Mouse (Mus musculus) liver, postnatal 0 days (tissue): ENCODE data around the gene Camta1. TPM values are rescaled to one million over a fixed set of nuclear protein-coding genes. Genes with fewer than 3 reads are reported as not detected.

Source experiments
- ATAC-seq: fragments of 200-750 bp; cut with Nextera tagmentation; 2 replicates; pipeline ENCODE4 v1.8.0; 2017; ENCODE audit warnings: mild to moderate bottlenecking, moderate library complexity
- DNase-seq: peaks from one replicate; pipeline ENCODE4 v3.0.0-alpha.2; 2016
- H3K27ac ChIP-seq: fragments of 300-500 bp; sonication (generic); 2 replicates; pipeline ENCODE4 v1.5.1; 2014; ENCODE audit warnings: antibody characterized with exemption, moderate library complexity, mild to moderate bottlenecking, low read depth
- H3K27me3 ChIP-seq: fragments of 300-500 bp; sonication (generic); 2 replicates; pipeline ENCODE4 v1.6.1; 2014; ENCODE audit warnings: low read length, control low read depth, mixed read lengths; ENCODE audit not compliant: insufficient read depth
- H3K36me3 ChIP-seq: fragments of 300-500 bp; sonication (generic); replicated peaks from 2 replicates; pipeline ENCODE4 v1.6.1; 2014; ENCODE audit warnings: mild to moderate bottlenecking, control low read depth, low read length, moderate library complexity, mixed read lengths; ENCODE audit not compliant: insufficient read depth
- H3K4me1 ChIP-seq: fragments of 300-500 bp; sonication (generic); 2 replicates; pipeline ENCODE4 v1.6.1; 2014; ENCODE audit warnings: antibody characterized with exemption, mild to moderate bottlenecking, control low read depth; ENCODE audit not compliant: insufficient read depth
- H3K4me2 ChIP-seq: fragments of 300-500 bp; sonication (generic); 2 replicates; pipeline ENCODE4 v1.6.1; 2014; ENCODE audit warnings: low read depth, mild to moderate bottlenecking, low read length, moderate library complexity, mixed read lengths
- H3K4me3 ChIP-seq: fragments of 300-500 bp; sonication (generic); 2 replicates; pipeline ENCODE4 v1.5.1; 2014; ENCODE audit warnings: low read depth, low read length
- H3K9ac ChIP-seq: fragments of 300-500 bp; sonication (generic); replicated peaks from 2 replicates; pipeline ENCODE4 v1.6.1; 2014; ENCODE audit warnings: mild to moderate bottlenecking, moderate library complexity
- H3K9me3 ChIP-seq: fragments of 300-500 bp; sonication (generic); 2 replicates; pipeline ENCODE4 v1.6.1; 2016; ENCODE audit warnings: mild to moderate bottlenecking, control low read depth, low read length, mixed read lengths
- CTCF ChIP-seq: sonication (generic); IDR thresholded peaks from 2 replicates; pipeline ENCODE4 v1.5.1; 2016; ENCODE audit warnings: antibody characterized with exemption, low read depth
- EP300 ChIP-seq: IDR thresholded peaks from 2 replicates; pipeline ENCODE4 v1.6.1; 2016; ENCODE audit warnings: antibody characterized with exemption, low read depth, mild to moderate bottlenecking
- WGBS: fragments of 180-500 bp; shearing (Covaris S2); extraction: QIAGEN DNeasy Blood & Tissue Kit; methylation state at CpG from one replicate; pipeline ENCODE4 v1.1.7; 2014; ENCODE audit not compliant: insufficient replicate concordance; 5-methylcytosine and 5-hydroxymethylcytosine counted together
- polyA plus RNA-seq: library from polyadenylated mRNA; unstranded; fragments of >200 nt; fragmentation: Nextera tagmentation; extraction: Ambion mirVana; gene quantifications from 2 replicates; pipeline ENCODE4 v1.2.1, GENCODE M21; 2015

The Camta1 gene
- polyA plus RNA-seq, 1 experiment from 2014 or later = 48.3 TPM

DNA sequence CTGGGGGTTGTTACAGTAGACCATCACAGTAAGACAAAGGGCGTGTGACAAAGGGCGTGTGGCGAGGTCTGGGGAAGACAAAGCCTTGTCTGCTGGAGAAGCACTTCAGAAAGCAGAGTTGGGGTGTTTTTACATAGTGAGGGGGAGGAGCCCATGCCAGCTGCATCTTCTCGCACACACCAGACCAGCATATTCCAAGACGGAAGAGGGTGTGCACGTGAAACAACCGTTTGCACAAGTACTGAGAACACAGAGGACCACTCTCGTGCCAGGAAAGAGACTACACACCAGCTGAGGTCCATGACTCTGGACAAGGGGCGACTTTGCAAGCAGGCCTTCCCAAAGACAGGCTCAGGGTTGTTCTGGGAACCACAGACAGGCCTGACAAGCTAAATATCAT lies 306.2 kb downstream of the Camta1 start:
- H3K4me3 ChIP-seq = no peak overlapping the region
- no peak overlapping the region for H3K9ac ChIP-seq
- DNase-seq = no peak
- H3K4me2 ChIP-seq = no peak overlapping the region
- H3K27ac ChIP-seq = no peak overlapping the region
- H3K9me3 ChIP-seq = no peaks in the 10 kb centered on the region
- H3K36me3 ChIP-seq = no peaks in the 10 kb centered on the region
- TF ChIP-seq EP300 (no peak), CTCF (no peak)
- WGBS = 74% methylated on average over 9 of the region's 9 CpGs
- ATAC-seq = no peak
- H3K27me3 ChIP-seq = no peaks in the 10 kb centered on the region
- no peaks in the 10 kb centered on the region for H3K4me1 ChIP-seq

DNA sequence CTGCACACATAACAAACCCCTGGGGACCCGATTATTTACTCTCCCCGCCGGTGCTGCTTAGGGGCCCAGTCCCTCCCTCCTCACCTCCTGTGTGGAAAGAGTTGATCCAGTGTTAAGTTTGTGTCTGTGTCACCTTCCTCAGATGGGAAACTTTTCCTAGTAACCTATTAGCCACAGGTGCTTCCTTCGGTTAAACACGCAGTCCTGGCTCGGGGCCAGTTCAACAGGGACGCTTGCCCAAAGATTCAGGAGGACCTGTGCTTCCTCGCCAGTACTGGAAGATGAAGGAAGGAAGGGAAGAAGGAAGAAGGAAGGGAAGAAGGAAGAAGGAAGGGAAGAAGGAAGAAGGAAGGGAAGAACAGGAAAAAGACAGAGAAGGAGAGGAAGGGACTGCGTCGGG lies 312.2 kb downstream of the Camta1 start:
- WGBS = 50% methylated on average over 10 of the region's 10 CpGs
- H3K9me3 ChIP-seq = no peaks in the 10 kb centered on the region
- no peak for ATAC-seq

DNA sequence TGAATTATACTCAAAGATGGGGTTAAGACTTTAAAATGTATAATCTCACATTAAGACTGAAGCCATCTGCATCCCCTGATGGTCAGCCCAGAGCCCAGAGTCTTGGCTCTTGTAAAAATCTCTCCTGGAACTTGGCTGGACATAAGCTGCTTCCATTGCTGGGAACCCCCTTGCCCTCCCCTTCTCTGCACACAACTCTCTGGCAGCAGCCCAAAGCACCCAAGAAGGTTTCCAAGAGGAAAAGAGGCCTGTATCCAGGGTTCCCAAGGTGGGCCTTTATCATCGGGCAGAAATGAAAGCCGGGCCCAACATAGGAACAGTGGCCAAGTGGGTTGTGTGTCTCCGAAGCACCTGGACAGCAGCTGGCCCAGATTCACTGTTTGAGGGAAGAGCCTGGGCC lies 316.2 kb downstream of the Camta1 start:
- TF ChIP-seq CTCF (no peak), EP300 (no peak)
- no peaks in the 10 kb centered on the region for H3K4me1 ChIP-seq
- H3K4me2 ChIP-seq = no peak overlapping the region
- no peaks in the 10 kb centered on the region for H3K36me3 ChIP-seq
- H3K4me3 ChIP-seq = no peak overlapping the region
- no peak overlapping the region for H3K27ac ChIP-seq
- no peaks in the 10 kb centered on the region for H3K27me3 ChIP-seq
- 79% methylated on average over 3 of the region's 3 CpGs for WGBS
- ATAC-seq = no peak
- no peaks in the 10 kb centered on the region for H3K9me3 ChIP-seq
- DNase-seq = no peak
- H3K9ac ChIP-seq = no peak overlapping the region

More for the DNA sequence above, 312.2 kb downstream of the Camta1 start:
- Histone ChIP-seq H3K27ac (no peak overlapping the region), H3K9ac (no peak overlapping the region), H3K27me3 (no peaks in the 10 kb centered on the region), H3K4me1 (no peaks in the 10 kb centered on the region), H3K4me2 (no peak overlapping the region), H3K36me3 (no peaks in the 10 kb centered on the region), H3K4me3 (no peak overlapping the region)
- TF ChIP-seq CTCF (no peak), EP300 (no peak)
- no peak for DNase-seq

DNA sequence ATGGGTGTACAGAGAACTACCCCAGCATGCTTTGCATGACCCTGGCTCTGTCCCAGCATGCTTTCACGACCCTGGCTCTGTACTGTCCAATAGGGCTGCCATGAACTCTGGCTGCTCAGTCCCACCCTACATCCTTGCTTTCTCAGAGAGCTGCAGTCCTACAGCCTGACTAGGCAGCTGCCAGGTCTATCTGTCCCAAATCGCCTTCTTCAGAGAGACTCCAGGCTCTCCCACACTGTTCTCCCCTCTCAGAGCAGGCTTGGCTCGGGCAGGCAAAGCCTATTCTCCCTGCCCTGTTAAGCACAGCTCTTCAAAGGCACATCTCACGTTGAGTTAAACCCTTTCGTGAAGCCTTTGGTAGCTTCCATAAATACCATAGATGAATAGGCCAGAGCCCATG lies 317.5 kb downstream of the Camta1 start:
- Histone ChIP-seq H3K9me3 (no peaks in the 10 kb centered on the region), H3K27ac (no peak overlapping the region), H3K4me2 (no peak overlapping the region), H3K27me3 (no peaks in the 10 kb centered on the region), H3K9ac (no peak overlapping the region), H3K4me1 (no peaks in the 10 kb centered on the region), H3K4me3 (no peak overlapping the region), H3K36me3 (no peaks in the 10 kb centered on the region)
- no peak for TF ChIP-seq CTCF
- TF ChIP-seq EP300 = no peak
- ATAC-seq (no peak), DNase-seq (no peak)
- 47% methylated on average over 5 of the region's 5 CpGs for WGBS

DNA sequence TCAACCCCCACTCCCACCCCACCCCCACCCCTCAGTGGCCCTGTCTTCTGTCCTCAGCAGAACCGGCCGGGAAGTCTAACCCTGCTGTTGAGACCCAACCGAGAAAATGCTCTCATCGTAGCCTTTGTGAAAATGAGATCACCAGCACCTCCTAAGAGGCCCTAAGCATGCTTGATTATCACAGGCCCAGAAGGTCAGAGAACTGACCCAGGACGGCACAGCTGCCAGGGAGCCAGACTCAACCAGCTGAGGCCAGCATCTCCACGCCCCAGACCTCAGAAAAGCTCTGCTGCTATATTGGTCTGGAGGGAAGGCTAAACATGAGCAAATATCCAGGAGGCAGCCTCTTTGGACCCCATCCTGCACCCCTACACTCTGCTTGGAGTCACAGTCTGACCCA lies 321.1 kb downstream of the Camta1 start:
- TF ChIP-seq EP300 (no peak), CTCF (no peak)
- Histone ChIP-seq H3K36me3 (no peaks in the 10 kb centered on the region), H3K9me3 (no peaks in the 10 kb centered on the region), H3K4me3 (no peak overlapping the region), H3K4me1 (no peaks in the 10 kb centered on the region), H3K9ac (no peak overlapping the region), H3K4me2 (no peak overlapping the region), H3K27me3 (no peaks in the 10 kb centered on the region), H3K27ac (no peak overlapping the region)
- ATAC-seq (no peak), DNase-seq (no peak)
- 78% methylated on average over 6 of the region's 6 CpGs for WGBS

DNA sequence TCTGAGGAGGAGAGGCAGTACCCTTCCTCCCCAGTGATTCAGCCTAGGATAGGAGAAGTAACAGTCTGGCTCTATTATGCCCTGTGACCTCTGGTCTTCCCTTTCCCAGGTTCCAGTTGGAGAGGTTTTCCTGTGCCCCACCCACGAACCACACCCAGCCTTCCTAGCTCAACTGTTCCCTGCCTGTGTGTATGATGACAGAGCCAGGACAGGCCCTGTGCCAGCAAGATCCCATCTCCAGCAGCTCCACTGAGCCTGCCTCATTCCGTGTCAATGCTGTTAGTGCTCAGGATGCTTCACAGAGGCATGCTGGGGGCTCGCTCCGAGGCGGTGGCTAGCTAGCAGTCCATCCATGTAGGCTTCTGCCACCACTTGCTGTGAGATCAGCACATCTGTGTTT lies 321.8 kb downstream of the Camta1 start:
- ATAC-seq (no peak), DNase-seq (no peak)
- Histone ChIP-seq H3K4me2 (no peak overlapping the region), H3K9ac (no peak overlapping the region), H3K4me3 (no peak overlapping the region), H3K4me1 (no peaks in the 10 kb centered on the region), H3K27ac (no peak overlapping the region), H3K9me3 (no peaks in the 10 kb centered on the region), H3K36me3 (no peaks in the 10 kb centered on the region), H3K27me3 (no peaks in the 10 kb centered on the region)
- WGBS = 72% methylated on average over 5 of the region's 5 CpGs
- TF ChIP-seq EP300 = no peak
- TF ChIP-seq CTCF = no peak

DNA sequence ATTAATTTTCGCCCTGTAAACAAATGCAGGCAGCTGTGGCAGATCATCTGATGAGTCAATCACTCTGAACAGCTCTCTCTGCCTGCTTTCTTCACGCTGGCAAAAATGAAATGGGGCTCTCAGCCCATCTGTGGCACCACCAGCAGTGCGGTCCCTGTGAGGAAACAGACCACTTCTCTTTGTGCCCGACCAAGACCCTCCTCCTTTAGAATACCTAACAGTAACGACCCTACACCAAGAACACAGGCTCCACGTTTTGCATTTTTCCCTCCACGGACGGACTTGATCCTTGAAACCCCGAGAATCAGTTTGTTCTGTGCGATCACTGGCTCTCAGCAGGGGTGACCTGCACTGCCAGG lies 322.5 kb downstream of the Camta1 start:
- Histone ChIP-seq H3K4me1 (no peaks in the 10 kb centered on the region), H3K36me3 (no peaks in the 10 kb centered on the region), H3K9ac (no peak overlapping the region), H3K9me3 (no peaks in the 10 kb centered on the region), H3K4me3 (no peak overlapping the region), H3K4me2 (no peak overlapping the region), H3K27me3 (no peaks in the 10 kb centered on the region), H3K27ac (no peak overlapping the region)
- DNase-seq (no peak), ATAC-seq (no peak)
- WGBS = 66% methylated on average over 10 of the region's 10 CpGs
- TF ChIP-seq EP300 (no peak), CTCF (no peak)
